Mouse (Mus musculus) testis, adult 2 months (tissue): ENCODE measurements around the gene Gm20388. TPM values are rescaled to one million over a fixed set of nuclear protein-coding genes. Genes with fewer than 3 reads are reported as not detected.

Source experiments
- H3K27ac ChIP-seq: fragments of 200-500 bp; 2 replicates; pipeline ENCODE4 v1.5.1; 2012; ENCODE audit warnings: low read depth, low read length; ENCODE audit not compliant: control insufficient read depth, insufficient read depth
- H3K27me3 ChIP-seq: fragments of 200-500 bp; 2 replicates; pipeline ENCODE4 v1.6.1; 2012; ENCODE audit warnings: mild to moderate bottlenecking, low read length, moderate library complexity; ENCODE audit not compliant: control insufficient read depth, insufficient read depth
- H3K36me3 ChIP-seq: fragments of 200-500 bp; 2 replicates; pipeline ENCODE4 v1.6.1; 2012; ENCODE audit warnings: mild to moderate bottlenecking, low read length; ENCODE audit not compliant: control insufficient read depth, insufficient read depth
- H3K4me1 ChIP-seq: fragments of 200-500 bp; 2 replicates; pipeline ENCODE4 v1.6.1; 2012; ENCODE audit warnings: low read length; ENCODE audit not compliant: control insufficient read depth, insufficient read depth
- H3K4me3 ChIP-seq: fragments of 200-500 bp; 2 replicates; pipeline ENCODE4 v1.5.1; 2012; ENCODE audit warnings: low read depth, mild to moderate bottlenecking, low read length, moderate library complexity, mixed read lengths; ENCODE audit not compliant: control insufficient read depth
- CTCF ChIP-seq: fragments of 200-500 bp; IDR thresholded peaks from 2 replicates; pipeline ENCODE4 v1.5.1; 2012; ENCODE audit warnings: low read depth, mild to moderate bottlenecking, inconsistent platforms, low read length, moderate library complexity; ENCODE audit not compliant: control insufficient read depth, insufficient read depth, insufficient replicate concordance
- POLR2A ChIP-seq: fragments of 200-500 bp; IDR thresholded peaks from 2 replicates; pipeline ENCODE4 v1.6.1; 2012; ENCODE audit warnings: low read depth, mild to moderate bottlenecking, inconsistent platforms, low read length, moderate library complexity; ENCODE audit not compliant: control insufficient read depth
- polyA plus RNA-seq: library from polyadenylated mRNA; depleted of rRNA; stranded (reverse); fragments of >200 nt; gene quantifications from 2 replicates; pipeline ENCODE4 v1.2.3, GENCODE M21; 2012

Gene Gm20388
- polyA plus RNA-seq, 1 experiment: 5.6 TPM

DNA sequence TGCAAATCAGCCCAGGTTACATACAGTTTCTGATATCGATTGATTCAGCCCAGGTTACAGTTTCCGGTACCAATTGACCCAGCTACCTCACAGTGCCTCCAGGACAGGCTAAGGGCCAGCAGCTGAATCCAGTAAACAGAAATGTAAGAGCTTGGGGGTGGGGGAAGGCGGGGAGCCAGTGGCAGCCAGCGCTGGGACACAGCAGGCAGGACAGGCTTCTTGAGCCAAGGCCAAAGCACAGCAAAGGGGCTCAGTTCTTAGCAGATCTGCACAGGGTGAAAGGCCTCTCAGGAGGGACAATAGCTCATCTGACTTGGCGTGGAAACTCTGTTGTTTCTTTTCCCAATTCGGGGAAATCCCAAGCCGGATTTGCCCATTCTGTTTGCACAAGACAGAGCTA is 3866.7 kb downstream of the Gm20388 start:
- H3K36me3 ChIP-seq: no peaks in the 10 kb centered on the region
- H3K4me3 ChIP-seq: no peak overlapping the region
- no peaks in the 10 kb centered on the region for H3K27me3 ChIP-seq
- TF ChIP-seq POLR2A: no peak
- no peak for TF ChIP-seq CTCF
- no peaks in the 10 kb centered on the region for H3K4me1 ChIP-seq
- H3K27ac ChIP-seq: no peak overlapping the region

DNA sequence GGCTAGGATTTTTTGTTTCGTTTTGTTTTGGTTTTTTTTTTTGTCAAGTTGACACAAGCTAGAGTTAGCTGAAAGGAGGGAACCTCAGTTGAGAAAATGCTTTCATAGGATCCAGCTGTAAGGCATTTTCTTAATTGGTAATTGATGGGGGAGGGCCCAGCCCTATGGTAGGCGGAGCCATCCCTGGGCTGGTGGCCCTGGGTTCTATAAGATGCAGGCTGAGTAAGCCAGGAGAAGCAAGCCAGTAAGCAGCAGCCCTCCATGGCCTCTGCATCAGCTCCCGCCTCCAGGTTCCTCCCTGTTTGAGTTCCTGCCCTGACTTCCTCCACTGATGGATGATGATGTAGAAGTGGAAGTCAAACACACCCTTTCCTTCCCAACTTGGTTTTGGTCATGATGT is 3869.8 kb downstream of the Gm20388 start:
- H3K4me1 ChIP-seq: no peaks in the 10 kb centered on the region
- H3K27me3 ChIP-seq: no peaks in the 10 kb centered on the region
- H3K4me3 ChIP-seq: no peak overlapping the region
- TF ChIP-seq CTCF (no peak), POLR2A (no peak)
- no peaks in the 10 kb centered on the region for H3K36me3 ChIP-seq
- H3K27ac ChIP-seq: no peak overlapping the region

DNA sequence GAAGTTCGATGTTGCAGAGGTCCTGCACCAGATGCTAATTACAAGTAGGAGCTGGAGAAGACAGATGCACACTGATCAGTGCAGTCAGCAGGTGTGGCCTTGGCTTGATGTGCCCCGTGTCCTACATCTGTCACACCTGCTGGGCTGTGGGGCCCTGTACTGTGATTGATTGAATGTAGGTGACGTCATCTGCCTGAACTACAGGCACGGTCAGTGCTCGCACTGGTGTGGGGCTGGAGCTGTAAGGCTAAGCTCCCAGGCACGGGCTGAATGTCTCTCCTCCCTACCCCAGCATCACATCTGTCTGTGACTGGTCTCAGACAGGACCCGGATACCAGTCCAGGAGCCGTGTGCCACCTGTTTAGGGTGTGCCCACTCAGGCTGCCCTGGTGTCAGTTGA is 3870.6 kb downstream of the Gm20388 start:
- Histone ChIP-seq H3K27ac (no peak overlapping the region), H3K4me3 (no peak overlapping the region), H3K36me3 (no peaks in the 10 kb centered on the region)

DNA sequence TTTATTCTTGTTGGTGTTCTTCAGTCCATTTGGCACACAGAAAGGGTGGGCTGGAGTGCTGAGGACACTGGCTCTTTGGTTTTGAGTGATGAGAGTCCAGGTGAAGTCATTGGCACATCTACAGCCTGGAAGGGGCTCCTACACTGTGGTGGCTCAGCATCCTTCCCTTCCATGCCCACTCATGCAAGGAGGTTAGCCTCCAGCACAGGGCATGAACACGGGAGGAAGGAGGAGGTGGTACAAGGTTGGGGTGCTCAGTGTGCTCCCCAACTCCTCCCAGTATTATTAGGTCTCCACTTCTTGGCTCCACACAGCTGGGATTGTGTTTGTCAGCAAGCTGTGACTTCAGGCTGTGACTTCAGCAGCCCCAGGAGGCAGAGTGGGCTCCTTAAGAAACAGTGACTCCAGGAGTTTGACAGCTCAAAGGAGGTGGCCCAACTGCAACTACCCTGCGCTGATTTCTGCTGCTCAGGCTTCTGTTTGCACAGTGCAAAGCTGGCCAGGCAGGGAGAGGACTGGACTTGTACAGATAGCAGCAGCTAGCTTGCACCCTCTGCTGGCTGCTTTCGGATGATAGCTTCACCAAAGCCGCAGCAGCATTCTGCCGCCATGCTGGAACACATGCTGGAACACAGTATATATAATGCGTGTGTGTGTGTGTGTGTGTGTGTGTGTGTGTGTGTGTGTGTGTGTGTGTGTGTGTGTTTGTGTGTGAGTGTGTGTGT is 3873.0 kb downstream of the Gm20388 start:
- no peaks in the 10 kb centered on the region for H3K36me3 ChIP-seq
- TF ChIP-seq POLR2A (no peak), CTCF (peak; percentile 76; the same call in 1 of the 2 replicates)
- H3K4me3 ChIP-seq: no peak overlapping the region
- H3K27ac ChIP-seq: no peak overlapping the region
- peaks cover 7% of the 10 kb centered on the region for H3K4me1 ChIP-seq
- H3K27me3 ChIP-seq: no peaks in the 10 kb centered on the region

More for the DNA sequence above, 3870.6 kb downstream of the Gm20388 start:
- TF ChIP-seq CTCF (no peak), POLR2A (no peak)
- Histone ChIP-seq H3K4me1 (no peaks in the 10 kb centered on the region), H3K27me3 (no peaks in the 10 kb centered on the region)

DNA sequence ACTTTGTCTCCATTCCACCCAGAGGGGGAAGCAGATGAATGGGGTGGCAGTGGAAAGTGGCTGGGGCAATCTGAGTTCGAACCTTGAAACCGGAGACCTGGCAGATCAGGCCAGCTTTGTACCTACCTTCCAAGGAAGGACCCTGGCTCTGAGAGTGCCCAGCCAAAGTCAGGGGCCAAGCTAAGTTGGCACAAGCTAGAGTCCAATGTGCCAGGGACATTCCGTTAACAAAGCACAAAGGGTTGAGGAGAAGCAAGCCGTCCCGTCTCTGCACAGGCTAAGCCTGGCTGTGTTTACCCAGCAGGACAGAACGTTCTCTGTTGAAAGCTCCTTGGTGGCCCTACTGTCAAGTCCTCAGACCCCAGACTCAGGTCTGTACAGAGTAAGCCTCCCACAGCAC is 3875.5 kb downstream of the Gm20388 start:
- Histone ChIP-seq H3K4me1 (peaks cover 7% of the 10 kb centered on the region), H3K36me3 (no peaks in the 10 kb centered on the region), H3K27me3 (no peaks in the 10 kb centered on the region), H3K4me3 (no peak overlapping the region), H3K27ac (no peak overlapping the region)
- TF ChIP-seq POLR2A: no peak
- no peak for TF ChIP-seq CTCF

DNA sequence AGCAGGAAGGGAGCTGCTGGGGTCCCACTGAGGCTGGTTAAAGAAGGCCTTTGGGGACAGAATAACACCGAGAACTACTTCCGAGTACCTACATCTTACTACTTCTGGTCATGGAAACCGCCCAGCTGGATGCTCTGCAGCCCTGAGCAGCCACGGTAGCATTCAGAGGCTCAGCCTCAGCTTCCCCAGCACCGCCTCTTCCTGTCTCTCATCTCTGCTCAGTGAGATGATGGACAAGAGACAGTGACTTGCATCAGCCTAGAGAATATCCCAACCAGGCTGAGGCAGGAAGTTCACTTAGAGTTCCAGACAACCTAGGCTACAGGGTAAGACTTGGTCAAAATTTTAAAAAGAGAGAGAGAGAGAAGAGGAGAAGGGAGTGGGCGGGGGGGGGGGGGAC is 3876.0 kb downstream of the Gm20388 start:
- H3K27ac ChIP-seq: no peak overlapping the region
- no peaks in the 10 kb centered on the region for H3K27me3 ChIP-seq

DNA sequence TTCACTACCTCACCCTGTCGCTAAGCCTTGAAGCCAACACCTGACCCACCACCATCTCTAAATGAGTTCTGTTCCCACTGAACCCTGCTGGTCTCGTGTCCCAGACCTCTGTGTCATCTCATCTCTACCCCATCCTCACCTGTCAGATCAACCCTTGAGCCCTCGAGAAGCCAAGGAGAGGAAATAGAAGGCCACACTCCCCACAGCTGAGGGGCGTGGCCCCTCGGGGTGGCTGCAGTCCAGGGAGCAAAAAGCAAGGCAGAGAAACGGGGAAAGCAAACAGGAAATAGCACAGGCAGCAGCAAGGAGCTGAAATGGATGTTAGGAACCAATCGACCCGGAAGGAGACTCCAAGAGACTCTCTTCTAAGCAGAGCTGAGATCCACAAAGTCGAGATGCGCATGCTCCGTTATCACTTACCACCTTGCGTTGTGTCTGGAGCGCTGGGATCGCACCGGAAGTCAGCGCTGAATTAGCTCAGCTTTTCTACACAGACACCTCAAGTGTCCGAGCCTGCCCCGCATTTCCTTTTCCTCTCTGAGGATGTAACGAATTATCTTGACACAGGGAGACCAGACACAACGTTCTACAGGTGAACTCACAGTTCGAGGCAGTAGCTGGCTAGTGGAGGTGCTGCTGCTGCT is 3876.7 kb downstream of the Gm20388 start:
- Histone ChIP-seq H3K36me3 (no peaks in the 10 kb centered on the region), H3K4me3 (peak overlapping the region; percentile 6)

More for the DNA sequence above, 3876.0 kb downstream of the Gm20388 start:
- H3K4me1 ChIP-seq: peaks cover 7% of the 10 kb centered on the region
- TF ChIP-seq POLR2A (no peak), CTCF (no peak)
- H3K36me3 ChIP-seq: no peaks in the 10 kb centered on the region
- no peak overlapping the region for H3K4me3 ChIP-seq

More for the DNA sequence above, 3876.7 kb downstream of the Gm20388 start:
- TF ChIP-seq POLR2A: no peak
- TF ChIP-seq CTCF: no peak
- no peaks in the 10 kb centered on the region for H3K27me3 ChIP-seq
- peaks cover 7% of the 10 kb centered on the region for H3K4me1 ChIP-seq
- no peak overlapping the region for H3K27ac ChIP-seq
